Mouse (Mus musculus) spleen, adult 2 months (tissue): ENCODE results near the gene Hibadh.

Source experiments
- CTCF ChIP-seq: fragments of 200-500 bp; IDR thresholded peaks from 2 replicates; pipeline ENCODE4 v1.5.1; 2011; ENCODE audit warnings: mild to moderate bottlenecking, inconsistent platforms; ENCODE audit not compliant: insufficient read depth, insufficient read length, insufficient replicate concordance; ENCODE audit errors: extremely low read depth
- POLR2A ChIP-seq: fragments of 200-500 bp; IDR thresholded peaks from 2 replicates; pipeline ENCODE4 v1.6.1; 2011; ENCODE audit warnings: low read depth, low read length, inconsistent platforms

GRCm38 (mm10) chr6:52620090-52620489 is 20.1 kb downstream of the Hibadh start:
- no peak for TF ChIP-seq POLR2A
- no peak for TF ChIP-seq CTCF
